Mouse (Mus musculus) c-Kit-positive CD71-negative TER-119-negative erythroid progenitor cells, embryonic 14.5 days (primary cell): ENCODE measurements around the gene Olfr145.

Experiments
- DNase-seq: peaks from one replicate; pipeline ENCODE4 v3.0.0-alpha.2; 2013; ENCODE audit warnings: low read depth

Gene Olfr145

GRCm38 (mm10) chr9:37896661-37897060, at the start of gene Olfr145:
Olfr145 (plus strand) TSS chr9:37896724.
- DNase-seq, result no peak

GRCm38 (mm10) chr9:37849267-37849666, 47.3 kb upstream of the Olfr145 start:
- DNase-seq, result no peak

- no peak for DNase-seq
Measured at GRCm38 (mm10) chr9:37853969-37854368, 42.6 kb upstream of the Olfr145 start, which contains the start of gene Olfr877. Olfr877 (plus strand) TSS chr9:37854269.

- no peak for DNase-seq
Measured at GRCm38 (mm10) chr9:37863325-37863724, 33.2 kb upstream of the Olfr145 start.

- no peak for DNase-seq
Measured at GRCm38 (mm10) chr9:37870246-37870645, 26.3 kb upstream of the Olfr145 start.

GRCm38 (mm10) chr9:37871097-37871496, 25.4 kb upstream of the Olfr145 start:
- DNase-seq, result no peak

GRCm38 (mm10) chr9:37871536-37871935, 25.0 kb upstream of the Olfr145 start:
- no peak for DNase-seq

GRCm38 (mm10) chr9:37890960-37891359, 5.6 kb upstream of the Olfr145 start:
- DNase-seq, result no peak

- no peak for DNase-seq
Measured at GRCm38 (mm10) chr9:37905555-37905954, 9.0 kb downstream of the Olfr145 start.

GRCm38 (mm10) chr9:37917540-37917939, 21.0 kb downstream of the Olfr145 start, which contains the start of gene Olfr878:
Olfr878 (plus strand) TSS chr9:37917840.
- DNase-seq, result no peak

GRCm38 (mm10) chr9:37918018-37918417, 21.5 kb downstream of the Olfr145 start:
- DNase-seq, result no peak

GRCm38 (mm10) chr9:37924194-37924593, 27.7 kb downstream of the Olfr145 start:
- no peak for DNase-seq

- DNase-seq, result no peak
Measured at GRCm38 (mm10) chr9:37925445-37925844, 28.9 kb downstream of the Olfr145 start.

- no peak for DNase-seq
Measured at GRCm38 (mm10) chr9:37926019-37927013, 29.8 kb downstream of the Olfr145 start.

- peak; percentile 37 for DNase-seq
Measured at GRCm38 (mm10) chr9:37932519-37932918, 36.0 kb downstream of the Olfr145 start.

GRCm38 (mm10) chr9:37934146-37934545, 37.6 kb downstream of the Olfr145 start:
- no peak for DNase-seq

- no peak for DNase-seq
Measured at GRCm38 (mm10) chr9:37941167-37941566, 44.6 kb downstream of the Olfr145 start.
